In the genomic region with DNA sequence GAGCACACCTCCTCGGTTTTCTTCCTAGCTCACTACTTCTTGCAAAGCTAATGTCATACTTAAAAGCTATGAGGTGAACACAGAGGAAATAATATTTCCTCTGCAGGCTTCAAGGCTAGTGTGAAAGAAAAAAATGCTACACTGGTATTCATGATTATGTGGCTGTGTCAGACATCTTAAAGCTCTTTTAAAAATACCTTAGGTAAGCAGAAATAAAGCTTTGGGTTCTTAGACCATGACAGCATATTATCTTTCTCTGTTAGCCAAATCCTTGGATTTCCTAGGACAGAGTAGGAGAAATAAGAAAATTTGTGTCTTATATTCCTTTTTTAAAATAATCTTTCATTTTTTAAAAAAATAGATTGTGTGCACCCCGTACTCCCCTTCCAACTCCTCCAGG, we compare ENCODE assay signal across 16 mouse cellular contexts.
"Had no signal": no experiment of that assay in that cellular context is flagged by ENCODE, and none has a peak within 500 bp of the region (broad histone marks: within the 10 kb centered on the region; RNA-seq: fewer than 3 reads in every experiment).

No protein-coding gene starts in this region.

- H3K27ac ChIP-seq: lung, embryonic 15.5 days; macrophage; midbrain, embryonic 13.5 days; midbrain, embryonic 15.5 days; neural tube, embryonic 12.5 days; stomach, embryonic 15.5 days had no signal

- H3K4me2 ChIP-seq: lung, embryonic 15.5 days; midbrain, embryonic 11.5 days; midbrain, embryonic 13.5 days; midbrain, embryonic 15.5 days; neural tube, embryonic 12.5 days; stomach, embryonic 15.5 days had no signal

- H3K4me1 ChIP-seq: lung, embryonic 15.5 days; midbrain, embryonic 13.5 days; midbrain, embryonic 15.5 days; neural tube, embryonic 12.5 days; stomach, embryonic 15.5 days had no signal

- H3K9me3 ChIP-seq: lung, embryonic 15.5 days; megakaryocyte, embryonic 14.5 days; midbrain, embryonic 13.5 days; midbrain, embryonic 15.5 days; neural tube, embryonic 12.5 days; stomach, embryonic 15.5 days had no signal

- H3K4me3 ChIP-seq: lung, embryonic 15.5 days; megakaryocyte, embryonic 14.5 days; midbrain, embryonic 13.5 days; midbrain, embryonic 15.5 days; neural tube, embryonic 12.5 days; stomach, embryonic 15.5 days had no signal

- DNase-seq: liver, postnatal 0 days; lung, adult 2 months; lung, postnatal 14 days; right cerebral cortex, postnatal 14 days; thymus, adult 18-20 months; thymus, postnatal 14 days; thymus, postnatal 36 days had no signal

- ATAC-seq: liver, postnatal 0 days; lung, postnatal 0 days; midbrain, embryonic 13.5 days; midbrain, embryonic 15.5 days had no signal

- H3K36me3 ChIP-seq: midbrain, embryonic 15.5 days; stomach, embryonic 15.5 days had no signal

- H3K27me3 ChIP-seq: lung, embryonic 15.5 days; megakaryocyte, embryonic 14.5 days; midbrain, embryonic 13.5 days; midbrain, embryonic 15.5 days; neural tube, embryonic 12.5 days; stomach, embryonic 15.5 days had no signal

- H3K9ac ChIP-seq: liver, postnatal 0 days; lung, embryonic 15.5 days; midbrain, embryonic 13.5 days; midbrain, embryonic 15.5 days; neural tube, embryonic 12.5 days; stomach, embryonic 15.5 days had no signal
